Mouse (Mus musculus): ENCODE data around the gene Nup85.

DNA sequence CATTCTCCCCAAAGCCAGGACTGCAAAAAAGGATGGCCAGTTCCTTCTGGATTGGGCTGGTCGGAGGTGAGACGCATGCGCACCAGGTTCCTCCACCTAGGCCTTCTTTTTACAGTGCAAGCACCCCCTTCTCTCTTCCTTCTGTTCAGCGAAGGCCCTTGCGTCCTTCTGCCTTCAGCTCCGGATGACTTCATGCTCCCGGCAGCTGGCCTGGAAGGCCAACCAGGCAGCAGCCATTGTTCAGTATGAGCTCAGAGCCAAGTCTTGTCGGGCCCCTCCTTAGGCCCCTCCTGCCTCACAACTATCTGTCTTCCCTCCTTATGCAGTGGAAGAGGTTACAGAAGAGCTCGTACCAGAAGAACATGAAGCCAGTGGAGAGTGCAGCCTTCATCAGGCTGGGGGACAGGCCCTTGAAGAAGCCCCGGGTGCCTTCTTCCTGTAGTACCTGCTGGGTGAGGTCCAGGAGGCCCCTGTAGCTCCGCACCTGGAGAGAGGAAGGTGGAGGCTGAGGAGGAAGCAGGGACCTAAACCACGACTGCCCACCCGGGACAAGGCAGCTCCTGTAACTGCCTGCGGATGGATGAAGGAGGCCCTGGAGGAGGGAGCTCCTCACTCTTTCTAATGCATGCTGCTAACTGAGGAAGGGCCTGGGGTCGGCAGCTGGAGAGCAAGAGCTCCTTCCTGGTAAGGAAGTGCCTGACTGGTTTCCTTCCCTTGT, 51.0 kb downstream of the Nup85 start:
- no peak for TF ChIP-seq CTCF (IDR thresholded peaks at IDR 0.05; ENCODE audit: low read depth, low read length)
- no peak for TF ChIP-seq POLR2A (IDR thresholded peaks at IDR 0.05; ENCODE audit: borderline replicate concordance, low read depth, low read length)
